27 mouse cellular contexts compared by ENCODE assay signal in genomic region chr3:60281959-60282495, GRCm38 (mm10).
DNase-seq lines count a peak whose midpoint lies in the region; ATAC-seq and TF ChIP-seq lines count a peak whose summit lies in the region.
"Had no signal": no experiment of that assay in that cellular context is flagged by ENCODE, and none has a peak within 500 bp of the region (broad histone marks: within the 10 kb centered on the region; RNA-seq: fewer than 3 reads in every experiment).

No protein-coding gene starts in this region.

- no peak for TF ChIP-seq POLR2A in lung, adult 2 months (IDR thresholded peaks at IDR 0.05; ENCODE audit: borderline replicate concordance, extremely low read depth, low read depth, low read length)

- ATAC-seq in forebrain, embryonic 16.5 days: peak; percentile 38; the same call in 1 of the 2 replicates
- no peak for ATAC-seq in forebrain, embryonic 11.5 days (replicated peaks; ENCODE audit: low FRiP score)
- ATAC-seq in lung, embryonic 14.5 days (ENCODE audit: insufficient read depth): no peak
- ATAC-seq in lung, postnatal 0 days: no peak
- ATAC-seq in inflammation-experienced regulatory T-cells, adult 6 months: no peak
- ATAC-seq: hindbrain, postnatal 0 days; intestine, postnatal 0 days had no signal

- H3K27ac ChIP-seq in forebrain, embryonic 16.5 days (ENCODE audit: low read length): no peak overlapping the region
- no peak overlapping the region for H3K27ac ChIP-seq in forebrain, embryonic 11.5 days (ENCODE audit: low read depth, low read length)
- no peak overlapping the region; the same call in 1 of the 2 replicates for H3K27ac ChIP-seq in lung, embryonic 14.5 days (ENCODE audit: low read depth)
- no peak overlapping the region for H3K27ac ChIP-seq in lung, postnatal 0 days (ENCODE audit: low read length)
- H3K27ac ChIP-seq: forebrain, embryonic 10.5 days; heart, adult 2 months; heart, embryonic 10.5 days; heart, embryonic 13.5 days; hindbrain, embryonic 14.5 days; hindbrain, postnatal 0 days had no signal

- H3K4me2 ChIP-seq in forebrain, embryonic 16.5 days (ENCODE audit: low read length): no peak overlapping the region
- no peak overlapping the region for H3K4me2 ChIP-seq in forebrain, embryonic 11.5 days (ENCODE audit: low read depth, low read length, severe bottlenecking)
- no peak overlapping the region for H3K4me2 ChIP-seq in lung, embryonic 14.5 days
- no peak overlapping the region for H3K4me2 ChIP-seq in lung, postnatal 0 days (replicated peaks; ENCODE audit: low read depth, low read length)
- H3K4me2 ChIP-seq: heart, embryonic 13.5 days; hindbrain, embryonic 14.5 days had no signal

- no peaks in the 10 kb centered on the region for H3K4me1 ChIP-seq in forebrain, embryonic 16.5 days (replicated peaks; ENCODE audit: control insufficient read depth, insufficient read depth, low read length)
- H3K4me1 ChIP-seq in forebrain, embryonic 11.5 days (replicated peaks; ENCODE audit: control insufficient read depth, insufficient read depth, low read length): no peaks in the 10 kb centered on the region
- H3K4me1 ChIP-seq in lung, embryonic 14.5 days (ENCODE audit: insufficient read depth): no peaks in the 10 kb centered on the region
- H3K4me1 ChIP-seq in lung, postnatal 0 days (ENCODE audit: insufficient read depth, low read depth, low read length): no peaks in the 10 kb centered on the region
- no peaks in the 10 kb centered on the region for H3K4me1 ChIP-seq in lung, adult 2 months (ENCODE audit: control insufficient read depth, insufficient read depth, low read length)
- H3K4me1 ChIP-seq: forebrain, embryonic 10.5 days; heart, embryonic 10.5 days; heart, embryonic 13.5 days had no signal

- H3K9ac ChIP-seq in forebrain, embryonic 16.5 days (replicated peaks; ENCODE audit: low read depth, low read length): no peak overlapping the region
- no peak overlapping the region for H3K9ac ChIP-seq in forebrain, embryonic 11.5 days (ENCODE audit: low read length)
- no peak overlapping the region for H3K9ac ChIP-seq in lung, embryonic 14.5 days
- no peak overlapping the region for H3K9ac ChIP-seq in lung, postnatal 0 days (replicated peaks; ENCODE audit: low read depth)
- H3K9ac ChIP-seq: heart, embryonic 13.5 days; hindbrain, embryonic 14.5 days had no signal

- H3K27me3 ChIP-seq in forebrain, embryonic 16.5 days (replicated peaks; ENCODE audit: control insufficient read depth, insufficient read depth, low read length): no peaks in the 10 kb centered on the region
- no peaks in the 10 kb centered on the region for H3K27me3 ChIP-seq in forebrain, embryonic 11.5 days (ENCODE audit: control insufficient read depth, insufficient read depth, low read length)
- H3K27me3 ChIP-seq in lung, embryonic 14.5 days (ENCODE audit: insufficient read depth, low read length): no peaks in the 10 kb centered on the region
- no peaks in the 10 kb centered on the region for H3K27me3 ChIP-seq in lung, postnatal 0 days (replicated peaks; ENCODE audit: insufficient read depth, low read length)
- H3K27me3 ChIP-seq: heart, embryonic 13.5 days had no signal

- no peak for DNase-seq in forebrain, embryonic 11.5 days (ENCODE audit: low spot score)
- DNase-seq in lung, embryonic 14.5 days: peak; percentile 17
- DNase-seq in lung, adult 18-20 months: no peak
- DNase-seq in lung, postnatal 0 days (ENCODE audit: low spot score): peak; percentile 69
- no peak for DNase-seq in lung, adult 2 months
- DNase-seq in brain, embryonic 18.5 days (ENCODE audit: low read depth, low spot score): peak; percentile 6
- DNase-seq: adrenal gland, adult 2 months; adrenal gland, postnatal 14 days; B cell, adult 2 months; cerebellum, adult 11 months; cerebellum, adult 2 months; cerebellum, postnatal 10 days; cerebellum, postnatal 36 days; embryo, embryonic 11 days; gastrocnemius, postnatal 10 days; gastrocnemius, postnatal 36 days; heart, adult 2 months; heart, postnatal 14 days; heart, postnatal 4 days had no signal

- TF ChIP-seq CTCF in lung, embryonic 14.5 days (IDR thresholded peaks at IDR 0.05; ENCODE audit: low read depth): no peak
- no peak for TF ChIP-seq CTCF in lung, postnatal 0 days (IDR thresholded peaks at IDR 0.05)
- no peak for TF ChIP-seq CTCF in lung, adult 2 months (IDR thresholded peaks at IDR 0.05; ENCODE audit: insufficient read depth, low read length)

- no peaks in the 10 kb centered on the region for H3K9me3 ChIP-seq in forebrain, embryonic 16.5 days (ENCODE audit: control insufficient read depth, low read length)
- no peaks in the 10 kb centered on the region for H3K9me3 ChIP-seq in forebrain, embryonic 11.5 days (ENCODE audit: control insufficient read depth, low read length)
- H3K9me3 ChIP-seq in lung, embryonic 14.5 days (ENCODE audit: low read depth, low read length): no peaks in the 10 kb centered on the region
- H3K9me3 ChIP-seq in lung, postnatal 0 days (ENCODE audit: low read length): no peaks in the 10 kb centered on the region
- H3K9me3 ChIP-seq: forebrain, embryonic 10.5 days; heart, embryonic 10.5 days; heart, embryonic 13.5 days had no signal

- H3K36me3 ChIP-seq in forebrain, embryonic 16.5 days (ENCODE audit: control insufficient read depth, insufficient read depth): no peaks in the 10 kb centered on the region
- no peaks in the 10 kb centered on the region for H3K36me3 ChIP-seq in forebrain, embryonic 11.5 days (ENCODE audit: control insufficient read depth, insufficient read depth, low read length)
- H3K36me3 ChIP-seq in lung, embryonic 14.5 days (ENCODE audit: insufficient read depth): no peaks in the 10 kb centered on the region
- no peaks in the 10 kb centered on the region for H3K36me3 ChIP-seq in lung, postnatal 0 days (ENCODE audit: insufficient read depth, low read length)
- H3K36me3 ChIP-seq: forebrain, embryonic 10.5 days; heart, embryonic 10.5 days; heart, embryonic 13.5 days had no signal

- TF ChIP-seq EP300 in lung, postnatal 0 days (IDR thresholded peaks at IDR 0.05): peak; percentile 69; the same call in 1 of the 2 replicates

- 62% methylated on average over 3 of the region's 3 CpGs for WGBS in forebrain, embryonic 16.5 days
- WGBS in forebrain, embryonic 11.5 days: 82% methylated on average over 3 of the region's 3 CpGs
- WGBS in lung, embryonic 14.5 days: 39% methylated on average over 3 of the region's 3 CpGs
- 35% methylated on average over 3 of the region's 3 CpGs for WGBS in lung, postnatal 0 days
- WGBS in lung, adult 2 months: 53% methylated on average over 3 of the region's 3 CpGs

- no peak overlapping the region for H3K4me3 ChIP-seq in forebrain, embryonic 16.5 days (replicated peaks; ENCODE audit: low read length)
- H3K4me3 ChIP-seq in forebrain, embryonic 11.5 days (ENCODE audit: low read depth, low read length): no peak overlapping the region
- no peak overlapping the region for H3K4me3 ChIP-seq in lung, embryonic 14.5 days (ENCODE audit: low read depth, low read length)
- H3K4me3 ChIP-seq in lung, postnatal 0 days (ENCODE audit: low read depth, low read length): no peak overlapping the region
- no peak overlapping the region for H3K4me3 ChIP-seq in lung, adult 2 months (replicated peaks; ENCODE audit: extremely low read depth, low read depth, low read length)
- H3K4me3 ChIP-seq: forebrain, embryonic 10.5 days; heart, adult 2 months; heart, embryonic 10.5 days; heart, embryonic 13.5 days had no signal

Comparison
In these comparisons a context has a peak if more than half of its experiments do, and no peak if none do; other contexts are left out.
1. DNase-seq: peak in lung, embryonic 14.5 days (single experiment), lung, postnatal 0 days (single experiment) and brain, embryonic 18.5 days (single experiment); none in forebrain, embryonic 11.5 days (single experiment), lung, adult 18-20 months (0 of 2) and lung, adult 2 months (single experiment).